ENCODE assay signal across 10 mouse cellular contexts in genomic region chr1:136212803-136213202, GRCm38 (mm10). TPM values are rescaled to one million over a fixed set of nuclear protein-coding genes. Genes with fewer than 3 reads are reported as not detected.
DNase-seq lines count a peak whose midpoint lies in the region; ATAC-seq lines count a peak whose summit lies in the region.
"Had no signal": no experiment of that assay in that cellular context is flagged by ENCODE, and none has a peak within 500 bp of the region (broad histone marks: within the 10 kb centered on the region; RNA-seq: fewer than 3 reads in every experiment).

Mroh3 (minus strand) TSS chr1:136212828.

- peak; percentile 49 for ATAC-seq in forebrain, embryonic 12.5 days (ENCODE audit: low FRiP score)
- 0 out of 2 replicates have a peak, but pooled peaks have one; percentile 62 for ATAC-seq in liver, embryonic 11.5 days (replicated peaks; ENCODE audit: low FRiP score)
- peak; percentile 52; the same call in 1 of the 2 replicates for ATAC-seq in neutrophil, adult 5-6 weeks (ENCODE audit: extremely low read depth, insufficient number of reproducible peaks, low FRiP score, poor library complexity, severe bottlenecking)
- no peak for ATAC-seq in erythroblast, adult 5-6 weeks (replicated peaks; ENCODE audit: low FRiP score, poor library complexity, severe bottlenecking)

- H3K27me3 ChIP-seq in forebrain, embryonic 12.5 days = no peaks in the 10 kb centered on the region
- no peaks in the 10 kb centered on the region for H3K27me3 ChIP-seq in liver, embryonic 11.5 days (replicated peaks; ENCODE audit: control insufficient read depth, insufficient read depth, low read length)
- H3K27me3 ChIP-seq: embryonic facial prominence, embryonic 13.5 days; liver, embryonic 15.5 days had no signal

- WGBS in forebrain, embryonic 12.5 days = 34% methylated on average over 3 of the region's 3 CpGs
- 36% methylated on average over 3 of the region's 3 CpGs for WGBS in liver, embryonic 11.5 days

- H3K9ac ChIP-seq in forebrain, embryonic 12.5 days = no peak within 1 kb of the TSS
- no peak within 1 kb of the TSS for H3K9ac ChIP-seq in liver, embryonic 11.5 days (ENCODE audit: low read depth, low read length)
- H3K9ac ChIP-seq: embryonic facial prominence, embryonic 13.5 days; liver, embryonic 15.5 days had no signal

- H3K27ac ChIP-seq in forebrain, embryonic 12.5 days = no peak within 1 kb of the TSS
- H3K27ac ChIP-seq in liver, embryonic 11.5 days (ENCODE audit: low read depth, low read length) = no peak within 1 kb of the TSS
- H3K27ac ChIP-seq: embryonic facial prominence, embryonic 13.5 days; liver, embryonic 15.5 days had no signal

- H3K4me1 ChIP-seq in forebrain, embryonic 12.5 days = no peaks in the 10 kb centered on the region
- no peaks in the 10 kb centered on the region for H3K4me1 ChIP-seq in liver, embryonic 11.5 days (replicated peaks; ENCODE audit: control insufficient read depth, insufficient read depth, low read length)
- H3K4me1 ChIP-seq: embryonic facial prominence, embryonic 13.5 days; liver, embryonic 15.5 days had no signal

- peaks cover 40% of the 10 kb centered on the region for H3K36me3 ChIP-seq in forebrain, embryonic 12.5 days (replicated peaks)
- no peaks in the 10 kb centered on the region for H3K36me3 ChIP-seq in liver, embryonic 11.5 days (ENCODE audit: control insufficient read depth, insufficient read depth, low read length)
- H3K36me3 ChIP-seq: liver, embryonic 15.5 days had no signal

- DNase-seq in left cerebral cortex, postnatal 14 days (ENCODE audit: low spot score in 2 of 2) = peak; percentile 20 to 44
- no peak for DNase-seq in left cerebral cortex, adult 8-10 months (ENCODE audit: low spot score in 2 of 2)
- DNase-seq in R1 (ENCODE audit: low read depth, low spot score) = peak; percentile 62
- DNase-seq in liver, embryonic 11.5 days (ENCODE audit: low spot score) = no peak
- no peak for DNase-seq in right cerebral cortex, postnatal 14 days

- H3K9me3 ChIP-seq in forebrain, embryonic 12.5 days = no peaks in the 10 kb centered on the region
- no peaks in the 10 kb centered on the region for H3K9me3 ChIP-seq in liver, embryonic 11.5 days (ENCODE audit: control insufficient read depth, low read length)
- H3K9me3 ChIP-seq: embryonic facial prominence, embryonic 13.5 days; liver, embryonic 15.5 days had no signal

- intact Hi-C loops in left cerebral cortex, postnatal 14 days (cut with DNase I) = loop anchor here (5.0 kb wide), 1 partner anchor 41 kb away; no protein-coding TSS in a partner anchor

- no peak within 1 kb of the TSS for H3K4me2 ChIP-seq in forebrain, embryonic 12.5 days
- H3K4me2 ChIP-seq in liver, embryonic 11.5 days = no peak within 1 kb of the TSS
- H3K4me2 ChIP-seq: embryonic facial prominence, embryonic 13.5 days; liver, embryonic 15.5 days had no signal

- no peak within 1 kb of the TSS for H3K4me3 ChIP-seq in forebrain, embryonic 12.5 days (replicated peaks)
- no peak within 1 kb of the TSS for H3K4me3 ChIP-seq in liver, embryonic 11.5 days (ENCODE audit: low read depth, low read length)
- H3K4me3 ChIP-seq: embryonic facial prominence, embryonic 13.5 days; liver, embryonic 15.5 days had no signal

RNA-seq across cellular contexts. Expression of gene Mroh3, which starts in this region (rescaled TPM):
- total RNA-seq in left cerebral cortex, postnatal 14 days (2021) = 1 to 10 TPM; 1.1 to 2.2 TPM
- total RNA-seq in left cerebral cortex, adult 8-10 months (2022) = 1 to 10 TPM in 1 of 4 experiments, under 1 TPM in 3; 0.37 to 1.2 (median 0.56) TPM
- 0.20 TPM in 1 of 2 replicates, not detected in the other for polyA plus RNA-seq in forebrain, embryonic 12.5 days (2016; fragmentation: Nextera tagmentation; extraction: Ambion mirVana)
- polyA plus RNA-seq in liver, embryonic 11.5 days (2014; fragmentation: Nextera tagmentation; extraction: Ambion mirVana) = not detected in 2 replicates
- total RNA-seq in neutrophil, adult 5-6 weeks (2017) = not detected in 2 replicates
- not detected in 2 replicates for total RNA-seq in erythroblast, adult 5-6 weeks (2015; ENCODE audit: low replicate concordance)
- 0.42 TPM in 1 of 2 replicates, not detected in the other for total RNA-seq in erythroblast, adult 5-6 weeks (2017; ENCODE audit: low replicate concordance)
- polyA plus RNA-seq: liver, embryonic 15.5 days had no signal

Comparison
In these comparisons a context has a peak if more than half of its experiments do, and no peak if none do; other contexts are left out.
1. DNase-seq: peak in left cerebral cortex, postnatal 14 days (2 of 2) and R1 (single experiment); none in left cerebral cortex, adult 8-10 months (0 of 2), liver, embryonic 11.5 days (single experiment) and right cerebral cortex, postnatal 14 days (single experiment).
2. Peak in ATAC-seq in forebrain, embryonic 12.5 days; RNA of the gene not detected or under 1 TPM.
3. Peak in ATAC-seq in liver, embryonic 11.5 days; RNA of the gene not detected or under 1 TPM.
4. Peak in ATAC-seq in neutrophil, adult 5-6 weeks; RNA of the gene not detected or under 1 TPM.